Mouse (Mus musculus): ENCODE data around the gene Cdk5.

Gene Cdk5

DNA sequence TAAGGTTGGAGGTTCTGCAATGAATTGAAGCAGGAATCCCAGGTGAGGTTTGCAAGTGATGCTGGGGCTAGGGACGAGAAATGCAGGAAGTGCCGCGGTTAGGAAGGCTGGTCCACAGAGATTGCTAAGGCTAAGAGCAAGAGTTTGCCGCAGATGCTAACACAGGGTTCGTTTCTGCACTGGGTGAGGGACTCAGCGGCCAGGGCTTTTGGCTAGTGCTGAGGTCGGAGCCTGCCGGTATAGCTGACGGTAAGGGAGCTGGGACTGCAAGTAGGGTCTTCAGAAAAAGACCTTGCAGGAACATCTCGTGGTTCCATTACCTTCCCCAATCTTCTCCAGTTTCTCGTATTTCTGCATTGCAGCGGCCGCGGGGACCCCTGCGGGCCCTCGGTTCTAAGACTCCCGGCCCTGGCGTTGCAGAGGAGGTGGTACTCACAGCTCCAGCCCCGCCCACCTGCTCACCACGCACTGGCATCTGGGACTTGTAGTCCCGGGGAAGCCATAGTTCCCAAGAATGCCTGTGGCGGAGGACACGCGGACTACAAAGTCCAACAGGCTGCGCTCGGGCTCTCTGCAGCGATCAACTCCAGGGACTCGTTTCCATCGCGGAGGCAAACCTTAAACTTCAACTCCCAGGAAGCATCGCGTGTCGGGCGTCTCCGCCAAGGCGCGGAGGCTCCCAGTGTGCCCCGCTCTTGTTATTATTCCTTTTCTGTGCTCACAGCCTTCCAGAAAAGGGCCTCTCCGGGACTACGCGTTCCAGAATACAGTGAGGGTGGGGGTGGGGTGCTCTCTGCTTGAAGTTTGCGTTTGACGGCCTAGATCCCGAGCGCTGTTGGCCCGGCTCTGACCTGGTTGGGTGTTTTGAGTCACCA is at the start of gene Cdk5, which contains the start of gene Slc4a2:
Gene Cdk5 (minus strand): TSS at position 402 of the 875 bp plus-strand sequence.
Gene Slc4a2 (plus strand): TSS at position 709 of the 875 bp plus-strand sequence.
- POLR2A ChIA-PET: interaction anchor here in 3 of 4 experiments (0.5 to 4.2 kb wide), 35 partner anchors 10 to 328 kb away, joined by 3 to 25 read pairs (median 4); partner anchors contain the start of genes Asic3 (in 2 of the 3), Fastk (in 2 of the 3), Tmub1 (in 2 of the 3) and Abcb8 (in 1 of the 3)

DNA sequence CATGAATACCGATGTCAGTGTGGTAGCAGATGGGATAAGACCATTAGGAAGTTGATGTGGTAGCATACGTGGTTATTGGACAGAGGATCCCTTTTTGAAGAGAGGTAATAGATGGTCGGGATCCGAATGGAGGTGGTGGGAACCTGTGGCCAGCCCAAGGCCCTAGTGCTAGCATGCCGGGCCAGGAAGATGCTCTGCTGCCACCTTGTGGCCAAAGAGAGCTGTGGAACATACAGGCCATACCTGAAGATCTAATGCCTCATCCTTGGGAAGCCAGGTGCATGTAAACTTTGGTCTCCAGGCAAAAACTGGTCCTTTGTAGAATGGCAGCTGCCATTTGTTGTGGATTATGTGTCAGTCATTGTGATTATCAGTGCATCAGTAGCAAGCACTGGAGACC is 47.3 kb upstream of the Cdk5 start:
- CTCF ChIA-PET: interaction anchor here (0.5 to 1.7 kb wide), 53 partner anchors 9 to 1009 kb away, joined by 3 to 14 read pairs (median 4); partner anchors contain the start of genes Abcb8 (in 3 of the 4), Agap3 (in 1 of the 4), Cdk5 (in 1 of the 4) and Fastk (in 1 of the 4)
- POLR2A ChIA-PET: interaction anchor here in 2 of 4 experiments (0.7 to 1.1 kb wide), 7 partner anchors 13 to 383 kb away, joined by 3 to 4 read pairs (median 3); partner anchors contain the start of gene Fastk (in 1 of the 2)

More for the DNA sequence above, at the start of gene Cdk5, which contains the start of gene Slc4a2:
- CTCF ChIA-PET: interaction anchor here in 3 of 4 experiments (0.7 to 1.5 kb wide), 9 partner anchors 12 to 174 kb away, joined by 3 to 14 read pairs (median 4); partner anchors contain the start of gene Abcb8 (in 2 of the 3)

DNA sequence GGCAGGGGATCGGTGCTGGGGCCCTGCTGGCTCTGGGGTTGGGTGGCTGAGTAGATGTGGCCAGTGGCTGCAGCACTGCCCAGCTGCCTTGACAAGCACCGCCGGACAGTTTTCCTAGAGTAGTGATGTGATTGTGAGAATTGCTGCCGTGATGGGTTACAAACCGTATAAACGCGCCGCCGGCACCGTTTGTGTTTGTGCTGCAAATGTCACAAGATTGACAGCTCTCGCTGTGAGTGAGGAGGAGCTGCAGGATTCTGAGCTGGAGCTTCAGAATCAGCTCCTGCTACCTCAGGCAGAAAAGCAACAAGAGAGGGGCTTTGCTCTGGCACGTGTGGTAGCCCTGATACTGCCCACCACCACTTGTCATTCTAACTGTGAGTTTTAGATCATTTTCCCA is 43.4 kb upstream of the Cdk5 start:
- ChIA-PET CTCF (interaction anchor here in 3 of 4 experiments (0.9 to 1.3 kb wide), 4 partner anchors 8 to 50 kb away, joined by 3 read pairs; no protein-coding TSS in a partner anchor), POLR2A (interaction anchor here in 3 of 4 experiments (0.6 to 1.7 kb wide), 6 partner anchors 9 to 51 kb away, joined by 3 to 6 read pairs (median 4); partner anchors contain the start of gene Fastk (in 1 of the 3))

GRCm38 (mm10) chr5:24455613-24456012 is 32.3 kb upstream of the Cdk5 start:
- CTCF ChIA-PET: interaction anchor here in 1 of 4 experiments (0.6 kb wide), 1 partner anchor 180 kb away, joined by 3 read pairs; no protein-coding TSS in a partner anchor

GRCm38 (mm10) chr5:24455076-24455475 is 31.7 kb upstream of the Cdk5 start:
- CTCF ChIA-PET: interaction anchor here in 1 of 4 experiments (0.6 kb wide), 1 partner anchor 179 kb away, joined by 3 read pairs; no protein-coding TSS in a partner anchor
- POLR2A ChIA-PET: interaction anchor here in 3 of 4 experiments (0.6 to 2.5 kb wide), 11 partner anchors 10 to 1318 kb away, joined by 3 to 9 read pairs (median 4); partner anchors contain the start of genes Fastk (in 2 of the 3) and Abcf2 (in 1 of the 3)

More at GRCm38 (mm10) chr5:24455613-24456012, 32.3 kb upstream of the Cdk5 start:
- POLR2A ChIA-PET: interaction anchor here in 3 of 4 experiments (0.6 to 2.5 kb wide), 7 partner anchors 10 to 1073 kb away, joined by 3 to 9 read pairs (median 6); partner anchors contain the start of gene Fastk (in 2 of the 3)

- ChIA-PET POLR2A (interaction anchor here in 2 of 4 experiments (1.2 to 2.5 kb wide), 3 partner anchors 8 to 15 kb away, joined by 3 to 9 read pairs (median 3); partner anchors contain the start of gene Fastk (in 2 of the 2)), CTCF (interaction anchor here in 1 of 4 experiments (1.3 to 3.2 kb wide), 2 partner anchors 17 to 59 kb away, joined by 4 to 22 read pairs; partner anchors contain the start of gene Abcb8)
Measured at GRCm38 (mm10) chr5:24453985-24454303, 30.6 kb upstream of the Cdk5 start.

GRCm38 (mm10) chr5:24453283-24453984 is 30.1 kb upstream of the Cdk5 start:
- POLR2A ChIA-PET: interaction anchor here in 3 of 4 experiments (1.0 to 2.5 kb wide), 10 partner anchors 8 to 46 kb away, joined by 3 to 9 read pairs (median 3); partner anchors contain the start of gene Fastk (in 3 of the 3)

DNA sequence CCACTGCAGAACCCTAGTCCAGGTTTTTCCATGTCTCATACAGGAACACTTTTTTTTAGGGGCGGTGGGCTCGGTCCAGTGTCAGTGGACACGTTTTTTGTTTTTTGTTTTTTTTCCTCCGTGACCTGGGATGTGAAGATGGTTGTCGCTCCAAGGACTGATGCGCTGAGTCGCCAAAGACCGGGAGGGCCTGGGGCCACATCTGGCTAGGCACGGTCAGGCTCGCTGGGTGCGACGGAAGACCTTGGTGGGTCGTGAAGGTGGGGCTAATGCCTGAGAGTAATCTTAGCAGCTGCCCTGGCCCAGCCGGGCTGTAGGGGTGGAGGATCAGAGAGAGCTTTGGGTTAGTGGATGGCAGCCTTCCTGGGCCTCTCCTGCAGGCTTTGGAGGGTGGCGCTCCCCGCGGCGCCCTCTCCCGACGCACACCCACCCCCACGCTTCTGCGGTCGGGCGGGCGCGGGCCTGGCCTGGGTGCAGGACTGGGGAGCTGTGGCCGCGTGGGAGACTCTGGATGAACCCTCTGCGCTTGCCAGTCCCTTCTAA is 29.4 kb upstream of the Cdk5 start:
- ChIA-PET POLR2A (interaction anchor here in 3 of 4 experiments (0.8 to 2.3 kb wide), 10 partner anchors 8 to 47 kb away, joined by 3 to 11 read pairs (median 3); partner anchors contain the start of genes Cdk5 (in 1 of the 3), Fastk (in 1 of the 3) and Slc4a2 (in 1 of the 3)), CTCF (interaction anchor here in 3 of 4 experiments (0.6 to 3.2 kb wide), 7 partner anchors 18 to 298 kb away, joined by 3 to 22 read pairs (median 4); partner anchors contain the start of gene Abcb8 (in 1 of the 3))

More at GRCm38 (mm10) chr5:24453283-24453984, 30.1 kb upstream of the Cdk5 start:
- CTCF ChIA-PET: interaction anchor here in 2 of 4 experiments (0.6 to 3.2 kb wide), 6 partner anchors 17 to 297 kb away, joined by 3 to 22 read pairs (median 4); partner anchors contain the start of gene Abcb8 (in 1 of the 2)

- POLR2A ChIA-PET: interaction anchor here in 3 of 4 experiments (0.6 to 2.3 kb wide), 31 partner anchors 8 to 1077 kb away, joined by 3 to 11 read pairs (median 3); partner anchors contain the start of genes Abcf2 (in 1 of the 3), Cdk5 (in 1 of the 3), Fastk (in 1 of the 3) and Slc4a2 (in 1 of the 3)
- CTCF ChIA-PET: interaction anchor here (0.6 to 3.2 kb wide), 10 partner anchors 18 to 95 kb away, joined by 3 to 22 read pairs (median 5); partner anchors contain the start of gene Abcb8 (in 1 of the 4)
Measured at GRCm38 (mm10) chr5:24452030-24452690, 28.8 kb upstream of the Cdk5 start, which contains the start of gene Agap3. Gene Agap3 (plus strand): TSS chr5:24452177.

DNA sequence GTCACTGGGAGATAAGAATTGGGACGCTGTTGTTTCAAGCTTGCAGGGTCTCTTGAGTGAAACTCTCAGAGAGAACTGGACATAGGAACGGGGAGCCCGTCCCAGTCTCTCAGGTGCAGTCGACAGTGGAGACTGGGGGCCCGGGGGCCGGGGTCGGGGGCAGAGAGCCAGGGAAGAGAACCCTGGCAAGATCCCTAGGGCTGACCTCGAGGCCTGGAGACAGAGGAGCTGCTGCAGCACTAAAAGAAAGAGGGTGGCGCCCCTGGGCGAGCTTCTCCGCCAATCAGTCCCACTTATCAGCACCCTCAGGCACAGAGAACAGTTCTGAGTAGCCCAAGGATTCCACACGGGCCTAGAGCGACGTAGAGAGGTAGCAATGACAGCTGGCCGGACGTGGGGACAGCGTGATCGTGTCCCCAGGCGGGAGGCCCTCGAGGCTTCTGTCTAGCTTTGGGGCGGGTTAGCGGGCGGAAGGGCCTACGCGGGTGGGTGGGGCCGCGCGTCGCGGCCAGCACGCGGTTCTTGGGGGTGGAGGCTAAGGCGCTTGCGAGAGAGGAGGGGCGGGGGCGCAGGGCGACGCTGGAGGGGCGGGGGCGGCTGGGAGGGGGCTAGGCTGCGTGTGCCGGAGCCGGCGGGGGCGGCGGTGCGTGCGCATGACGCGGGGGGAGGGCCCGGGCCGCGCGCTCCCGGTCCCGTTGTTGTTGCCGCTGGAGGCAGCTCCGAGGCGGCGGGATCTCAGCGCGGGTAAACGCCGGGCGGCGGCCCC is 28.1 kb upstream of the Cdk5 start:
- CTCF ChIA-PET: interaction anchor here (0.6 to 3.2 kb wide), 17 partner anchors 19 to 287 kb away, joined by 3 to 22 read pairs (median 4); partner anchors contain the start of genes Abcb8 (in 1 of the 4) and Nupl2 (in 1 of the 4)

DNA sequence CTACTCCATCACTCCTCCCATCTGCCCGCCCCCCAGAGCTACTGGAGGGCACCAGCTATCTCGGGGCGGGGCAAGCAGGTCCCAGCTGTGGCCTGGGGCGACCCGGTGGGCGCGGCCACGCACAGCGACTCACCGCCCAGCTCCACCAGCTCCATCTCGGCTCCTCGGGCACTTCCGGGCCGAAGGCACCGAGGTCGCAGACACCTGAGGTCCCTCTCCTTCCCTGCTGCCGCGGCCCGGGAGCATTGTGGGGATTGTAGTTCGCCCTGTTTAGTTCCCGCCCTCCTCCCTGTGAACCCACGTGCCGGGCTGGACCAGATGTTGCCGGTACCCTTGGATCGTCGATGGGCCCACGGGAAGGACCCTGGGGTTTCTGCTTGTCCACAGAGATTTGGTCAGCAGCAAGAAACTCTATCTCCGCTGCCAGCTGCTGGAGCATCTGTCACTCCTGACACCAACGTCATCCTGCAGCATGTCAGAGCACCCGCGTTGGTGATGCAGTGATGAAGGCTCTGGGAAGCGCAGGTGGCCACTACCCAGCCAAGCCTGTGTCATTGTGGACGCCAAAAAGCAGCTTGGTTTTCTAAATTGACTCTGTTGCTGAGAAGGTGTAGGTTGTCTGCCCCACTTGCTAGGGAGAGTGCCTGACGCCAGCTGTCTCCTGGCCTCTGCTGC is 24.4 kb upstream of the Cdk5 start, which contains the start of gene Tmub1:
Gene Tmub1 (minus strand): TSS at position 231 of the 675 bp plus-strand sequence.
- ChIA-PET CTCF (interaction anchor here (0.5 to 2.3 kb wide), 13 partner anchors 31 to 621 kb away, joined by 3 to 11 read pairs (median 5); partner anchors contain the start of gene Abcb8 (in 1 of the 4)), POLR2A (interaction anchor here (0.5 to 2.4 kb wide), 40 partner anchors 9 to 396 kb away, joined by 3 to 18 read pairs (median 4); partner anchors contain the start of genes Abcb8 (in 2 of the 4), Abcf2 (in 2 of the 4), Cdk5 (in 2 of the 4) and Slc4a2 (in 2 of the 4))

More for the DNA sequence above, 28.1 kb upstream of the Cdk5 start:
- POLR2A ChIA-PET: interaction anchor here in 3 of 4 experiments (0.6 to 2.3 kb wide), 35 partner anchors 8 to 1078 kb away, joined by 3 to 11 read pairs (median 3); partner anchors contain the start of genes Abcf2 (in 1 of the 3), Cdk5 (in 1 of the 3), Slc4a2 (in 1 of the 3) and Tomm7 (in 1 of the 3)

DNA sequence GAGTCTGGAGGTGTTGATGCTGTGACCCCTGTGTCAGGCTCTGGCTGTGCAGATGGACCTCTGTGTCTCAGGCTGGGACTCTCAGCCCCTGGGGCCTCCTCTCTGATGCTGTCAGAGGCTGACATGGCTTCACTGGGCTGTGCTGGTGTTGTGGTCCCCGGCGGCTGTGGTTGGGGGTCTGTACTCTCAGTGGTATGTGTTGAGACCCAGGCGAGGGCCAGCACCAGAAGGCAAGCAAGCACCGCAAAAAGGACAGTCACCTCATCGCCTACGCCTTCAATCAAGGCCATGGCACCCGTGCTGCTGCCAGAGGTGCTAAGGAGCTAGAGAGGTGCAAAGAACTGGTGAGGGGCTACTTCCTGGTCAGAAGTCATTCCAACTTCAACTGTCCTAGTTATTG is 23.3 kb upstream of the Cdk5 start:
- CTCF ChIA-PET: interaction anchor here (0.5 to 2.3 kb wide), 8 partner anchors 24 to 85 kb away, joined by 4 to 11 read pairs (median 5); partner anchors contain the start of gene Abcb8 (in 1 of the 4)
- POLR2A ChIA-PET: interaction anchor here (0.6 to 2.4 kb wide), 30 partner anchors 8 to 1222 kb away, joined by 3 to 18 read pairs (median 4); partner anchors contain the start of genes Abcb8 (in 2 of the 4), Abcf2 (in 2 of the 4), Cdk5 (in 2 of the 4) and Slc4a2 (in 2 of the 4)

- ChIA-PET CTCF (interaction anchor here (0.5 to 2.4 kb wide), 22 partner anchors 9 to 305 kb away, joined by 3 to 11 read pairs (median 5); partner anchors contain the start of gene Abcb8 (in 2 of the 4)), POLR2A (interaction anchor here in 3 of 4 experiments (0.7 to 4.4 kb wide), 45 partner anchors 8 to 397 kb away, joined by 3 to 45 read pairs (median 5); partner anchors contain the start of genes Abcb8 (in 2 of the 3), Abcf2 (in 2 of the 3), Cdk5 (in 2 of the 3) and Nub1 (in 1 of the 3))
Measured at GRCm38 (mm10) chr5:24445428-24446080, 22.2 kb upstream of the Cdk5 start.

Measured in embryonic stem cell, embryonic (primary cell).